Mouse (Mus musculus) retina, postnatal 7 days (tissue): ENCODE data around the gene Fcer2a.

Experiments used
- DNase-seq: peaks from one replicate; pipeline ENCODE4 v3.0.0-alpha.2; 2012; ENCODE audit warnings: low read depth, low spot score

Gene Fcer2a

DNA sequence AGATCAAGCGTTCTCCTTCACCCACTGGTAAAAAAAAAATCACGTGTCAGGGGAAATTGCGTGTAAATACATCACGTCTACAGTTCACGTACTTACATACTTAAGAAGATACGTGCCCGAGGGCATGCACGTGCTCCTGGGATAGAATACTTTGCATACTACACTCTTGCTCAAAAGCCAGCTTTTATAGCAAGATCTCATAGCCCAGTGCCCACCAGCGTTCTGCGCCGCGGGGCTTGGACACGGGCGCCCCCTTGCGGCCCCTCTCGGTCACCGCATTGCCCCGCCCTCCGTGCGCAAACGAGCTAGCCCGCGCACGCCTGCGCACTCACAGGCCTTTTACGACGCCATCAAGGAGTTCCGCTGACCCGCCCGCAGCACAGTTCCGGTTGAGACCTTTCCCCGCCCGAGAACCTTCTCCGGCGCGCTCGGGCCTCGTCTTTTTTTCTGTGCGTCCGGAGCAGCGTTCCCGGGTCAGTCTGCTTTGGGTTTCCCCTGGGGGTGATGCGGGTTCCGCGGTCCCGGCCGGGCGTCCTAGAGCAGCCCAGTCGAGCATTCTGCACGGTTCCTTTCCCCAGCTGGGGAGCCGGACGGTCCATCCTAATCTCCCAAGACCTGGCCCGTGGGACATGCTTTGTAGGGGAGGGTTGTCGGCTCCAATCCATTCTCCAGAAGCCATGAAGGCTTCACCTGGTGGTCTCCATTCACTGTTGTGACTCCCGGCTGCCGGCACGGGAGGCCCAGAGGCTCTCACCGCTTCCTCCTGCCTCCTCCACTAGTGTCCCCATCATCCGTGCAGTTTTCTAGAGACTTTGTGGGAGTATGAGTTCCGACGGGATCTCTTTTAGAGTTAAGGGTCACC is 17.6 kb downstream of the Fcer2a start, which contains the start of gene Trappc5:
Trappc5 (plus strand) TSS at position 169 of the 862 bp plus-strand sequence.
- DNase-seq = peak; percentile 87

DNA sequence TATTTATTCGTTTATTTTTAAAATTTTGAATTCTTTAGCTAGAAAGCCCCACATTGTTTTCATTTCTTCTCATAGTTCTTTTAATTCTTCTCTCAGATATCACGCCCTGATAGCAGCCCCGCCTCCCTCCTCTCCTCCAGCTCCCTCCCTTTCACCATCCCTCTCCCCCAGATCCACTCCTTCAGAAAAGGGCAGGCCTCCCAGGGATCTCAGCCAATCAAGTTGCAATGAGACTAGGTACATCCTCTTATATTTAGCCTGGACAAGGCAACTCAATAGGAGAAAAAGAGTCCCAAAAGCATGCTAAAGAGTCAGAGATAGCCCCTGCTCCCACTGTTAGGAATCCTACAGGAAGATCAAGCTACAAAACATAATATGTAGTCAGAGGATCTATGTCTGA is 19.3 kb downstream of the Fcer2a start:
- DNase-seq = no peak

DNA sequence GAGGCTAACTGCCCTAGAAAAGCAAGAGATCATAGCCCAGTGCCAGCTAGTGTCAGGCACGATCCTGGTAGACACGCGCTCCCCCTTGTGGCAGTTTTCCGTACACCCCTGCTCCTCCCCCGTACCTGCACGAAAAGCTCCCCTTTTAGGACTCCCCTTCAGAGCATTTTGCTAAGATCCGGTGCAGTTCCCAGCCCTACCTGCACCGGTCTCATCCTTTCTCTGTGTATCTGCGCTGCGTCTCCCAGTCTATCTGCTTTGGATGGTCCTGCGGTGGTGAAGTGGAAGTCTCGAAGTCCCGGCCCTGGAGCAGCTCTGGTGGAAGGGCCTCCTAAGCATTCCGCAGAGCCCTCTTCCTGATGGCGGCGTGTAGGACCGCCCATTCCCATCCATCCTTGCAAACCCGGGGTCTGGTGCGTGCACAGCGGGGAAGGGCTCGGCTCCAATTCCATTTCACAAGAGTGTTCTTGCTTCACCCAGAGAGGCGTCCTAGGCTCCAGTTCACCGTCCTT is 21.9 kb downstream of the Fcer2a start, which contains the start of gene Fcor:
Fcor (minus strand) TSS at position 383 of the 512 bp plus-strand sequence.
- peak; percentile 70 for DNase-seq

DNA sequence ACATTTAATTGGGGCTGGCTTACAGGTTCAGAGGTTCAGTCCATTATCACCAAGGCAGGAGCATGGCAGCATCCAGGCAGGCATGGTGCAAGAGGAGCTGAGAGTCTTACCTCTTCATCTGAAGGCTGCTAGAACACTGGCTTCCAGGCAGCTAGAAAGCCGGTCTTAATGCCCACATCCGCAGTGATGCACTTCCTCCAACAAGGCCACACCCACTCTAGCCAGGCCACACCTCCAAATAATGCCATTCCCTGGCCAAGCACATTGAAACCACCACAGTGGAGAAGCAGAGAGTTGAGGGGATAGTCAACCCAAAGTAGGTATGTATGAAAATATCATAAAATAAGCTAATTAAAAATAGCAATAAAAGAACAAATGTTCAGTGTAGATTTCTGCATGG is 23.6 kb downstream of the Fcer2a start:
- DNase-seq = no peak

DNA sequence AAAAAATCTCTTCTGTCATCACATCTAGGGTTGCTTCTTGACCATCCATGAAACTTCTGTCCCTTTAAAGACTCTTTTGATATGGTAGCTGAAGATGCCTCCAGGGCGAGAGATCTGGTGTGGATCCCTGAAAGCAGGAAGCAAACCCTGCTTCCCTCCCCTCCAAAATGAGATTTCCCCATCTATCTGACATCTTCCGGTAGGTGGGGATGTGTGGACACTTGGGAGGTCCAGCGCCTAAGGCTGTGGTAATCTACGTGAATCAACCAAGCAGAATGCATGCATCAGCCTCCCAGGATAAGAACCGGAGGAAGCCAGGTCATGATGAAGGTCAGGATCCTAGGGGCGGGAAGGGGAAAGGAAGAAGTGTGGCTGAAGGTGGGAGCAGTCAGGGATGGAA is 28.5 kb downstream of the Fcer2a start, which contains the start of gene Mcemp1:
Mcemp1 (plus strand) TSS at position 248 of the 400 bp plus-strand sequence.
- no peak for DNase-seq

DNA sequence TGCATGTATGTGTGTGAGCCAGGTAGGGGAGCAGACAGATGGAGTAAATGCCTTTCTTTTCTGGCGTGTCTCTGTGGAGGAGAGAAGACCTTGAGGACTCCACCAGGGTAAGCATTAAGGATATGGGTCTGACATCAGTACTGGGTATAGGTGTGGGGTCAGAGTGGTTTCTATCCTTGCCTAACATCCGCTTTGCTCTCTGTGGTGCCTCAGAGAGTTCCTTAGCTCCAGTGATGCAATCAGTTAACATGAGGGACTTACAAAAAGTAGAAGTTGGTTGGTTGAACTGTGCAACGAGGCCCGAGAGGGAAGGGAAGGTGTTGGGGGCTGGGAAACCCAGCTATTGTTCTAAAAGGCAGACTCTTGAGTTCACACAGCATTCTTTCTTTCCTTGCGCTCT is 29.6 kb downstream of the Fcer2a start:
- no peak for DNase-seq

DNA sequence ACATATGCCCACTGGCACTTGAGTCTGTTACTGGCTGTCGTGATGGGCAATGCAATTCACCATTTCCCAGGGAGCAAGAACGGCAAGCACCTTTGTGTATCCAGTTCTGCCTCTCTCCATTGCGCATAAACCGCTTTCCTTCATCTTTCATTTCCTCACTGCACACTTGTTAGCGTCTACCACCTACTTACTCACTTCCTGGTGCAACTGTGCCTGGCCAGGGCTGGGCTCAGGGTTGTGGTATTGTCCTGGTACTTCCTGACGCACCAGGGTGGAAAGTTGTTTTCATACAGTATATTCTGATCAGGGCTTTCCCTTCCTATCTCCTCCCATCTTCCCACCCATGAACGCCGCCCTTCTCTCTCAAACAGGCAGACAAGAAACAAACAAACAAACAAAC is 33.1 kb downstream of the Fcer2a start:
- no peak for DNase-seq

DNA sequence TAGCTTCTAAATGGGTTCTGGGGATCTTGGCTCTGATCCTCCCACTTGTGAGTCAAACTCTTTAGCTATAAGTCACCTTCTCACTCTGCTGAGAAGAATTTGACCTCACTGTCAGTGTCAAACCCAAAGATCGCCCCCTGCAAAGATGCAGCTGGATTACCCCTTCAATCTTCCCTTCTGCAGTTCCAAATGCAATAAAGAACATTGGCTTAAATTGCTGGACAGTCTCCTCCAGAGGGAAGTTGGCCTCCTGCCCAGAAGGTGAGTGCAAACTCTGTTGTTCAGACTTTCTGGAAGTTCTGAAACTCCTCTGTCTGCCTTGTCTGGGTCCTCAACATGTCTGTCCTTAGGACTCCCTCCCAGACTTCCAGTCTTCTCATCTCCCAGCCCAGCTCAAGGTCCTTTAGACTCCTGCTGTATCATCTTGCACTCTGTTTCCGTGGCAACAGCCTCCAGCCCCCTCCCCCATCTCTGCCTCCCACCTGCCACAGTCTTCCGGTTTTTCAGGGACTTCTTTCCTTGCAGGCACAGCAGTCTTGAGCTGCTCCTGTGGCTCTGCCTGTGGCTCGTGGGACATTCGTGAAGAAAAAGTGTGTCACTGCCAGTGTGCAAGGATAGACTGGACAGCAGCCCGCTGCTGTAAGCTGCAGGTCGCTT is 37.1 kb downstream of the Fcer2a start:
- DNase-seq = no peak

DNA sequence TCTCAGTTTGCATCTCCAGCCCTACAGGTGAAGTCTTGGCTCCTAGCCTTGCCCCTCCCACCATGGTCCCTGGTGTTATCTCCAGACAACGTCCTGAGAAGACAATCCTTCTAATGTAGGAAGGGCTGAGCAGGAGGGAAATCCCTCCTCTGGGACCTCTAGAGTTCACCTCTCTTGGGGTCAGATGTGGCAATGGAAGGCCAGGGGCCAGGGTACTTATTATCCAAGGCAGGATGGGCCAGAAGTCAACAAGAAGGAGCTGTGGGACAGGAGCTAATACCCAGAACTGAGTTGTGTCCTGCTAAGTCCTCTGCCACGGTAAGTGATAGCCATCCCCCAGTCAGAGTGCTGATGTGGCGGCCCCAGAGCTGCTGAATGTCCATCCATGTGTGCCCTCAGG is 38.4 kb downstream of the Fcer2a start, which contains the start of gene Retn:
Retn (plus strand) TSS at position 245 of the 400 bp plus-strand sequence.
- DNase-seq = no peak

DNA sequence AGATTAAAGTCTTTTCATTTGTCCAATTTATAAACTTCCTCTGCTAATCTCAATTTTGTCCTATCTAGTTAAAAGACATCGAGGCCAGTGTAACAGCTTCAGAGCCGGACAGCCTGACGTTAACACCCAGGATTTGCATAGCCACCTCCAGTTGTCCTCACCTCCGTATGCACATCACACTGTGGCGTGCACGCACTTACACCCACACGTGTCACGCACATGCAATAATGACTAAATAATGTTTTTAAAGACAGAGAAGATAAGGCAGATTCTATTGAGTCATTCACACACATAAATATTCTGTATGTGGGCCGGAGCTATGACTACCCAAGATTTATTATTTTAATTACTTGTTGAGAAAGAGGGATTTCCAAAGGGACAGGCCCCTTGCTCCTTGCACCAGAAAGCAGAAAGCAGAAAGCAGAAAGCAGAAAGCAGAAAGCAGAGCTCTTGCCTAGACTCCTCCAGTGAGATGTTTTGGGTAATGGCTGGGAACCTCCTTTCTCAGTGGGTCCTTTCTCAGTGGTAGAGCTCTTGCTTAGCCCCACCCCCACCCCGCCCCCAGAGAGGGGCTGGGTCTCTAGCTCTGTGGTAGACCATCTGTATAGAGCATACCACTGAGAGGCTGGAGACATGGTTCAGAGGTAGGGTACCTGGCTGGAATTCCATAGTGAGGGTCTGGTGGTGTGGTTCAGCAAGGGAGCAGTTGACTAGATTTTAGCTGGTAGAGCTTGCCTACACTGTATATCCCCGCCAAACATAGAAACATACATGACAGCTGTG is 39.1 kb downstream of the Fcer2a start:
- no peak for DNase-seq

DNA sequence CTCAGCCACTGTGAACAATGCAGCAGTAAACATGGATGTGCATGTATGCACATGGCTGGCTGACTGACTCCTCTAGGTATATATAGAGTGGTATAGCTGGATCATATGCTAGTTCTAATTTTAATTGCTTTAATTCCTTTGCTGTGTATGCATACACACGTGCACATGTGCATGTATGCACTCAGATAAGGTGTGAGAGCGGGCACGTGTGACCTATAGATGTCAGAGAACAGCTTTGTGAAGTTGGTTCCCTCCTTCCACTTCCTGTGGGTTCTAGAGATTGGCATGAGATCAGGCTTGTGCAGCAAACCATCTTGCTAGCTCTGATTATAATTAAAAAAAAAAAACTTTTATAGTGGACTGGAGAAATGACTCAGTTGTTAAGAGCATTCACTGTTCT is 41.1 kb downstream of the Fcer2a start:
- DNase-seq = no peak

DNA sequence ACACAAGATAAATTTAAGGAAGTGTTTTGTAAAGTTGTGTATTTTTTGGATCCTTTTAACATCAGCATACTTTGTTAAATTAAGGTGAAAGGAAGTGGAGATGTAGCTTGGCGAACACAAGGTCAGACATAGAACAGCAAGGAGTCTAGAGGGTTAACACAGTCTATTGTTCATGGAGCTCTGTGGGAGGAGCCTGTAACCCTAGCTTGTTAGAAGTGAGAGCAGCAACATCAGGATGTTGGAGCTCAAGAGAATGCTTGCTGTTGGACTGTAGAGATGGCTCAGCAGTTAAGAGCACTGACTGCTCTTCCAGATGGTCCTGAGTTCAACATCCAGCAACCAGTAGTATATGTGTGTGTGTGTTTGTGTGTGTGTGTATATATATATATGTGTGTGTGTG is 45.0 kb downstream of the Fcer2a start:
- DNase-seq = no peak

DNA sequence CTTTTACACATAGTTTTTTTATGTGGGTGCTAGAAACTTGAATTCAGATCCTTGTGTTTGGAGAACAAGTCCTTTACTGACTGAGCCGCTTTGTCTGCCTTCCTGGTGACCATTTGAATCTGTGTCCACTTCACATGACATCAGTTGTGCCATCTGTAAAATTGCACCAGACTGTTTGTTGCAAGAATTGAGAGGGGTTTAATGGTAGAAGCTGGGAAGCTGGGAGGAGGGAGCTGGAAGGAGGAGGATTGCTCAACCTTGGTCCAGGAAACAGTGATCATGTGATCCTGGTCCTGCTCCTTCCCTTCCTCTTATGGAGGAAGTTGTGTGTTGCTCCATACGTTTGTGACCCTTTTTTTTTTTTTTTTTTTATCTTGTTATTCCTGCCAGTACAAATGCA is 45.7 kb downstream of the Fcer2a start:
- no peak for DNase-seq

DNA sequence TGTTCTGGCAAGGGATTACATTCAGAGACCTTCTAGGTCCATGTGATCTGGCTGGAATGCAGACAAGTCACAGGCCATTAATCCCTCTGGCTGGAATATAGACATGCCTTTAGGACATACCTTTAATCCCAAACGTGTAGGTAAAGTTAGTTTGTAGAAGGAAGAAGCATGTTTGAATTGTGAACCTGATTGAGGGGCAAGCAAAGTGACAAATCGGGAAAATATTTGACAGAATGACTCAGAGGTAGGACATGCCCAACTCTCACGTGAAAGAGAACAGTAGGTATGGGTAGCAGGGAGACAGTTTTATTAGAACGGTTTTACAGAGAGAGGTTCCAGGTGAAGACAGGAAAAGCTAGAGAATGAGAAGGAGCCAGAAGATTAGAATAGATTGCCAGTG is 46.4 kb downstream of the Fcer2a start:
- DNase-seq = no peak

DNA sequence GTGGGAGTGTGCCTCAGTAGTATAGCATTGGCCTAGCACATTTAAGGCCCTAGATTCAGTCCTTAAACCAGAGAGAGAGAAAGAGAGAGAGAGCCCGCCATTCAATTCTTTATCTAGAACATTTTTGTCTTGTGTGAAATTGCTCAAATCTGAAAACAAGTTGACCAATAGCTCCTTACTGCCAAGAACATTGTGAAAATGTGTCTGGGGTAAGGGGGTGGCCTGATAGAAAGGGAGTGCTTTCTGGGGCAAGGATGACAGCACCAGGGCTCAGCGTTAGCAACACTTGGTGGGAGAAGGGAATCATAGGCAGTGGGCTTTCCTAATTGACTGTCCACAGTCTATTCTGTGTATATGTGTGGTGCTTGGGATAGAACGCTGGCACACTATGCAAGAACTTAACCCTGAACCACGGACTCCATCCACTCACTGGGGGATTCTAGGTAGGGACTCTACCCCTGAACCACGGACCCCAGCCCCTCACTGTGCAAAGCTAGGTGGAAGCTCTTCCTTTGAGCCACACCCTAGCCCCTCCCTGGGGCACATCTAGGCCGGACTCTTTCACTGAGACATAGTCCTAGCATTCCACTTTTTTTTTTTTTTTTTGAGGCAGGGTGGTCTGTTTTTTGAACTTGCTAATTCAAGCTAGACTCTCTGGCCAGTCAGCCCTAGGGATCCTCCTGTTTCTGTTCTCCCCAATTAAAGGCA is 47.0 kb downstream of the Fcer2a start:
- DNase-seq = no peak

DNA sequence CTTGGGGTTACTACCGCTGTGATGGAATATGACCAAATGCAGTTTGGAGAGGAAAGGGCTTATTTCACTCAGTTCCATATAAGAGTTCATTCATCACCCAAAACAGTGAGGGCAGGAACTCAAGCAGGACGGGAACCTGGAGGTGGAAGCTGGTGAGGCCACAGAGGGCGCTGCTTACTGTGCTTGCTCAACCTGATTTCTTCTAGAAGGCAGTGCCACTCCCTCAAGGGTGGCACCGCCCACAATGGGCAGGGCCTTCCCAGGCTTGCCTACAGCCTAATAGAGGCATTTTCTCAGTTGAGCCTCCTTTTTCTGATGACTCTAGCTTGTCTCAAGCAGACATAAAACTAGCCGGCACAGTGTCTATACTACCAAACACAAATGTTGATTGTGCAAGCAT is 48.2 kb downstream of the Fcer2a start:
- no peak for DNase-seq
